Mouse (Mus musculus) B cell, adult (primary cell): Measurements from ENCODE around the gene Tbc1d16. TPM values are rescaled to one million over a fixed set of nuclear protein-coding genes. Genes with fewer than 3 reads are reported as not detected.

Source experiments
- total RNA-seq: library from RNA; stranded (reverse); gene quantifications from 4 replicates; pipeline ENCODE4 v1.2.4, GENCODE M21; 2023; ENCODE audit not compliant: inconsistent age

Gene Tbc1d16
- total RNA-seq, result 0.06 to 1.4 TPM (median 0.18 TPM) in 4 replicates

GRCm38 (mm10) chr11:119228091-119228781 lies at the start of gene Tbc1d16, which contains the start of gene Ccdc40:
Gene Tbc1d16, minus strand, starts transcription at chr11:119228499.
Gene Ccdc40, plus strand, starts transcription at chr11:119228572.

GRCm38 (mm10) chr11:119267768-119268556 lies 39.7 kb upstream of the Tbc1d16 start, which contains the start of gene Gaa:
Gene Gaa, plus strand, starts transcription at chr11:119267887.

Other genes starting within 250 kb of the Tbc1d16 start
- gene Enpp7, start 240.3 kb downstream of the Tbc1d16 start, total RNA-seq, result not detected in 4 replicates
- 5.9 to 8.5 TPM (median 6.3 TPM) in 4 replicates for gene Cbx2, start 205.5 kb downstream of the Tbc1d16 start, total RNA-seq
- gene Cbx8, start 187.5 kb downstream of the Tbc1d16 start, total RNA-seq, result 15.4 to 19.6 TPM (median 17.5 TPM) in 4 replicates
- gene Cbx4, start 142.3 kb downstream of the Tbc1d16 start, total RNA-seq, result 78.9 to 91.0 TPM (median 87.1 TPM) in 4 replicates
- gene Ccdc40, start 73 bp upstream of the Tbc1d16 start, total RNA-seq, result 0.21 to 0.80 TPM (median 0.36 TPM) in 4 replicates
- gene Gaa, start 39.4 kb upstream of the Tbc1d16 start, total RNA-seq, result 93.8 to 103 TPM (median 96.4 TPM) in 4 replicates
- gene Eif4a3, start 71.6 kb upstream of the Tbc1d16 start, total RNA-seq, result 211 to 223 TPM (median 221 TPM) in 4 replicates
- not detected in 4 replicates for gene Card14, start 79.3 kb upstream of the Tbc1d16 start, total RNA-seq
- 21.0 to 28.6 TPM (median 23.3 TPM) in 4 replicates for gene Sgsh, start 127.0 kb upstream of the Tbc1d16 start, total RNA-seq
- 23.6 to 27.8 TPM (median 25.3 TPM) in 4 replicates for gene Slc26a11, start 127.1 kb upstream of the Tbc1d16 start, total RNA-seq
- gene Rnf213, start 164.6 kb upstream of the Tbc1d16 start, total RNA-seq, result 89.1 to 147 TPM (median 110 TPM) in 4 replicates